Mouse (Mus musculus) erythroid progenitor cell, adult 5-6 weeks (primary cell): ENCODE results near the gene Rnf113a2. TPM values are rescaled to one million over a fixed set of nuclear protein-coding genes. Genes with fewer than 3 reads are reported as not detected.
A peak's percentile ranks its signal among the peaks of the same experiment; 100 is the strongest.

Source experiments
- ATAC-seq: replicated peaks from 2 replicates; pipeline ENCODE4 v1.8.0; 2016; ENCODE audit warnings: moderate number of reproducible peaks, mild to moderate bottlenecking, moderate TSS enrichment, inconsistent platforms; ENCODE audit not compliant: poor library complexity, low FRiP score, severe bottlenecking
- total RNA-seq, 2 experiments: library from RNA; stranded (forward) in 1 of 2; stranded (reverse) in 1 of 2; fragments of 150-400 nt in 1 of 2; fragments of 186-747, 209-891 nt in 1 of 2; gene quantifications; 2 replicates each; pipeline versions ENCODE4 v1.2.3 to v1.2.4; 2015 to 2017; ENCODE audit warnings: low replicate concordance in 2 of 2

Gene Rnf113a2
- 29.8 and 29.9 TPM in 2 replicates for total RNA-seq (2015; ENCODE audit: low replicate concordance)
- 14.8 and 15.8 TPM in 2 replicates for total RNA-seq (2017; ENCODE audit: low replicate concordance)

DNA sequence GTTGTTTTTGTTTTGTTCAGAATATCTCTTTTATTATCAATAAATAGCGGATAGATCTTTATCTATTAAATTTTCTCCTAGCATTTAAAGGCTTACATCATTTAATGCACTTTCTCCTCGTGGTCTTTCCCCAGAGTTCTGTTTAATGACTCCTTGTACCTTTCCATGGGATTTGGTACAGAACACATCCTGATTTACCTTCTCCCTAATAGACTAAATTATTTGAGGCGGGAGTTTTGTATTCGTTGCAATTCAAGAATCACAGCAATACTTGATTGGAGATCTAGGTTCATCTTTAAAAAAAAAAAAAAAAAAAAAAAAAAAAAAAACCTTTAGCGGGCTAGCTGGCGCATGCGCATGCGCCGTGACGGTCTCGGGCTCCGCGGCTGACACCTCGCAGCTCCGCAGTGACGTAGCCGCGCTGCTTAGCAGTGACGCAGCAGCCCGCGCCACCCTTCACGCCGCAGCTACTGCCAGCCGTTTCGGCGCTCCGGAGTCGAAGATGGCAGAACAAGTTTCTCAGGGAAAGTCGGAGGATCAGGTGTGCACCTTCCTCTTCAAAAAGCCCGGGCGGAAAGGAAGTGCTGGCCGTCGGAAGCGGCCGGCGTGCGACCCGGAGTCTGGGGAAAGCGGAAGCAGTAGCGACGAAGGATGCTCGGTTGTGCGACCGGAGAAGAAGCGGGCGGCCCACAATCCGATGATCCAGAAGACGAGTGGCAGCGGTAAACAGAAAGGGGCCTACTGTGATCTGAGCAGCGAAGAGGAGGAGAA lies at the start of gene Rnf113a2:
TSS of gene Rnf113a2 (plus strand) at position 363 of the 771 bp plus-strand sequence.
- ATAC-seq, result peak; percentile 99

DNA sequence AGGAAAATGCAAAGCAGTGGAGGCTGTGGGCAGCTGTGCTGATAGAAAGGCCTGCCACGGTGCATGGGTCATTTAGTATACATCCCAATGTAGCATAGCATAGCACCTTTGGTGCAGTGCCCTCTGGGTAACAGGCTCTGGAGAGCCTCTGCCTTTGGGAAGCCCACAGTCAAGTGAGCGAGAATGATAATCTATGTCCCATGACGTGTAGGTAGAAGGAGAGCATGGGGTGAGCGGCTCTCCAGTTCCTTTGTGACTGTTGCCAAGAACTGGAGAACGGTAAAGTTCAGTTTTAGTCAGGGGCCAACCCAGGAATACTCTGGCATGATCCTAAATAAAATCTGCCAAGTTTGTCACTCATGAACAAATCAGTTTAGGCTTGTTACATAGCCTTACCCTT lies 45.3 kb upstream of the Rnf113a2 start:
- ATAC-seq, result no peak

DNA sequence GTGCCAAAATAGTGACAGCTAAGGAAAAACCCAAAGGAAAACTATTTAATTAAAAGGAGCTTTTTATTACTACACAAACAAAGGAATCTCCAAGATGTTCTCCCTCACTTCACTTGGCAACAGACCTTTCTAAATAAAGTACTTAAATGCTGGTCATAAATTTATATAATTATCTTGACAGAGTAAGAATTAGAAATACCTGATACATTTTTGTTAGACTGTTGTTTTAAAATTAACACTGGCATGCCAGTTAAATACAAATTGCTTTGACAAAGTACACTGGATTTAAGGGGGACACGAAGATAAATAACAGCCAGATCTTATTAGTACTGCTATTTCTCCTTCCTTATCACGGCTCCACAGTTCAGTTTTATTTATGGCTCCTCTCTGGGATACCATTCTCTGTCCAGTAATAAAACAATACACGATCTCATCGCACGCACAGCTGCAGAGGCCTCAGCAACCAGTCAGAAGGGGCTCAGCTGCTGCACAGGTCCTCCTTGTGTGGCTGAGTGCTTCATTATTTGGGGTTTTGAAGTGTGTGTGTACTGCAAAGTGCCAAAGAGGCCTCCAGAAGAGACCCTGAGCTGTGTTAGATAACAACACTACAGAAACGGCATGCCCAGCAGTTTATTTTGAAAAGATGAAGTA lies 43.0 kb upstream of the Rnf113a2 start:
- no peak for ATAC-seq

DNA sequence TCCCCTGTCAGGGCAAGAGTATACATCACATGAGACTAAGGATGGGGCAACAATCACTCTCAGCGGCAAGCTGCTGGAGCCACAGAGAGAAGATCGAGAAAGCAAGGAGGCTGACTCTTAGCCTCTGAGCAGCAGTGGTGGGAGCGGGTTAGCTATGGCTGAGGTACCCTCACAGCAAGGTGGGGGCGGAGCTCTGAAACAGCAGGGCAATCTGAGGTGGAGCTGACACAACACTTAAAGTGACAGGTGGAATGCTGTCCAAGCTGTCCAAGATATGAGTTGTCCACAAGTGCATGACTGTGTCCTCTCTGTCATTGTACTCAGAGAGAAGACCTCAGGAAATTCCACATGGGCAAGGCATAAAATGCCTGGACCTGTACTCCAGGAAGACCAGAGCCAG lies 34.6 kb upstream of the Rnf113a2 start:
- no peak for ATAC-seq

DNA sequence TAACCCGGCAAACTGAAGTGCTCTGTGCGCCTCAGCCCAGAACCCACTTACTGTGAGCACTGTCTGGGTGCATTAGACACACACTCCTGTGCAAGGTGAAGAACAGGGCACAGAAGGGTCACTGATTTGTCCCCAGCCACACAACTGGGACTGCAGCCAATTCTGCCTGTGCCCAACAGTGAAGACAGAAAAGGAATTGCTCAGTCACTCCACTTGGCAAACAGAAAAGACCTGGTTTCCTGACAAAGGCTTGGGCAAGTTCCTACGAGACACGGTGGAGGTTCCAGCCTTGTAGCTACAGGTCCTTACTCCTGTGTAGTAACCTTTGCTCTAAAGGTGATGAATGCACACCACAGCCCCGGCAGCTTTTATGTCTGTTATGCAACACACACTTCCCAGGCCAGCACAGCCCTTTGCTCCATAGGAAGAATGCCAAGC lies 32.3 kb upstream of the Rnf113a2 start:
- no peak for ATAC-seq

DNA sequence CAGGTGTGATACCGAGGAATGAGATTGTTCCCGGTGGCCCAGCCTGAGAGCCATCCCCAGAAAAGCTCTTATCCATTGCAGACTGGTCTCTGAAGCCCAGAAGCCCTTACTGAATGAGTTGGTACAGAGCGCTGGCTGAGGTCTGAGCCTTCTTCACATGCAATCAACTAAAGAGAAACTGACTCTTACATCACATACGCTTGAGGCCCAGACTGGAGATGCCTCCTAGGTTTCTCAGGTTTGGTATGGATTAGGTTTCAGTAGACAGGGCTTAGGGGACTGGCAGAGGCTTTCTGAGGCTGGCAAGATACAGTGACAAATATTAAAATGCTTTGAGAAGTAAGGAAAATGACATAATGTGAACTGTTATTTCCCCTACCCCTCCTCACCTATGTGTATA lies 31.6 kb upstream of the Rnf113a2 start:
- no peak for ATAC-seq

DNA sequence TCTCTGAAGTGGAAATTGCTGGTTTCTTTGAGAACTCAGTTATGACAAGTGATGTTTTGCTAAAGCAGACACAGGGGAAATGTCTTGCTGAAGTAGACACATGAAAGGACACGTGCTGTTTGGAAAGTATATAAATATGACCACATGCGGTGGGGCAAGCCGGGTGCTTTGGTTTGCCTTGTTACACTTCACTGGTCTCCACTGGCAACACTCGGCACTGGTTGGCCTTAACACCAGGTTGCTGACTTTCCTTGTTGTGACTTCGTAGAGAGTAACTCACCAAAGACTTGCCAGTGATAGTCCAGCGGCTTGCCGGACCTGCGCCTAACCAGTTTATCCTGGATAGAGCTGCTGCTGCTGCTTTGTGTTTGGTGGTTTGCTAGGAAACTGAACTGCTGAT lies 28.9 kb upstream of the Rnf113a2 start:
- ATAC-seq, result no peak

DNA sequence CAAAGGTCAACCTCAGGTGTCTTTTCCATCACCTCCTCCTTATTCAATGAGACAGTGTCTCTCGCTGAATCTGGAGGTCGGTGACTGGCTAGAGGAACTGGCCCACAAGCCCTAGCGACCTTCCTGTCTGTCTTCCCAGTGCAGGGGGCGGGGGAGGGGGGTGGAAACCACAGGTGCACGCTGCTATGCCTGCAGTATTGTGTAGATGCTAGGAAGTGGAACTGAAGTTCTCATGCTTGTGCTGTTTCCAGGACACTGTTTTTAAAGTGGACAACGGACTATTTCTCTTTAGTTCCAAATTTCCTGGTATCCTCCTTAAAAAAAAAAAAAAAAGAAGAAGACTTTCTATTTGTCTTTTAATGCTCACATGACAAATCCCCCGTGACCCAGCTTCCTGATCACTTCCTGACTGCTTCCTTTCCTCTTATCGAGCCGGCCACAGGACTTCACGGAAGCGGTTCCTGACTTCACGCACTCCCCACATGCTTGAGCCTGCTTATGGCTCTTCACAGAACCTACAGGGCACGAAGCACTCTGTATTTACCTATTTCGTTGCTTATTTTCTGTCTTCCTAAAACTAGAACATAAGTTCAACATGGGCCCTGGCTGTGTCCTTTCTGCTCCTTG lies 28.1 kb upstream of the Rnf113a2 start:
- ATAC-seq, result no peak

DNA sequence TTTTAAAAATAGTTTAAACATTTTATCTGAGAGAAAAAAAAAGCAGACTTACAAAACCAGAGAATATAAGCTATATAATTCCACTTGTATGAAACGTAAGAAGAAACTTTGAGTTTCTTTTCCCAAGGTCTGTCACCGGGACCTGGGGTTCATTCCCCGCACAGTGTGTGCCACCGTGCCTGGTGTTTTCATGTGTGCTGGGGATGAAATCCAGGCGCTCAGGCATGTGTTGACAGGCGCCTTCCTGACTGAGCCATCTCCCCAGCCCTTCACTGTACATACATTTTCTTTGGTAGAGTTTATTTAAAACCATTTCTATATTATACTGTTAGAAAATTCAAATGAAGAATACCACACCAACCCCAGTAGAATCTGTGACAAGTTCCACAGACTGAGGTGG lies 26.7 kb upstream of the Rnf113a2 start:
- no peak for ATAC-seq

DNA sequence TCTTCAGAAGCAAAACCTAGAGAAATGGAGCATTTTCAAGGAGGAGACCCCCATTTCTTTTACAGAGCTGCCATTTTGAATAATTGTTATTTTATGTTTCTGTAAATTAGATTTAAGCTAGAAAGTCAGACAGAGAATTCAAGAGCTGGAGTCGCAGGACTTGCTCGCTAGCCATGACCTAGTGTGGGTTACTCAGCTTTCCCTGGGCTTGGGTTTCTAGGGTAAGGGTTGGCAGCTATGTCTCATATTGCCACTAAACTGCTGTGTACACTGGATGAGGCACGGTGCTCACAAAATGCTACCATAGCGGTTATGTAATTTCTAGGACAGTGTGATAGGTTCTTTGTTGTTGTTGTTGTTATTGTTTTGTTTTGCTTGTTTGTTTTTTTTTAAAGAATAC lies 24.3 kb upstream of the Rnf113a2 start:
- ATAC-seq, result no peak

DNA sequence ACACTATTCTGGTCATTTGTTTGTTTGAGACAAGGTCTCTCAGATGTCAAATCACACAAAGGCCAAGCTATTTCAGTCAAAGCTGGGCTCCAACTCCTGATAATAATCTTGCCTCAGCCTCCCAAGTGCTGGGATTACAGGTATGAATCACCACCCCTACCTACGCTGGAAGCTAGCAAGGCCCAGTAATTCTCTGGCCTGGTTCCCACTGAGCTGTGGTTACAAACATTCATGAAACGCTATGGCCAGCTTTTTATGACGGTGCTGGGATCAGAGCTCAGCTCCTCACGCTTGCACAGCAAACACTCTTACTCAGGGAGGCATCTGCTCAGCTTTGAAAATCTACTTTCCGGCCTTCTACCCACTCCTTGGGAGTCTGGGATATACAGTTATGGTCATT lies 23.1 kb upstream of the Rnf113a2 start:
- no peak for ATAC-seq

DNA sequence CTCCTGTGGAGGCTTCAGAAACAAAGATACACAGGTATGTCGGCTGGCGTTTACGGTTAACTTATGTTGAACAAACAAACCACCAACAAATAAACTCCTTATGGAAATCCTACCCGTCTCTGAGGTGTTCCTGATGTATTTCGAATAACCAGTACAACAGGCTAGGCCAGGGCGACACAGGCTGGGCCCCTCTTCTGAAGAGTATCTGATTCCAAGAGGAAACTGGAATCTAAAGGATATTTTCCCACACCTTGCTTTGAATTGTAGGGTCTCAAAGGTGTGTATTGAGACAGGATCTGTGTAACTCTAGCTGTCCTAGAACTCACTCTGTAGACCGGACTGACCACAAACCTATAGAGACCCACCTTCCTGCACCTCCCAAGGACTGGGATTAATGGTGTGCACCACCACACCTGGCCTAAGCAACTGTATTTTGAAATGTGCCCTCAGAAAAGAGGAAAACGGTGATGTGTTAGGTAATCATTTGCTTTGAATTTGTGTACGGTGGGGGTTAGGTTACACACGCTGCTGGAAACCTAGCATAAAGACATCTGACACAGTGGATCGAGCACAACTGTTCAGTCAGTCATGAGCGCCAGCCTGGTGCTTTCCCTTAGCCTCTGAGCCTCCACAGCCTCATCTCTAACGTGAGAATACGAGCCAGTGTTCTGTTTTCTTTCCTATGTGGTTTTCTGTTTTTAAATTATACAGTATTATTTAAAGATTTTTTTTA lies 19.9 kb upstream of the Rnf113a2 start:
- no peak for ATAC-seq

DNA sequence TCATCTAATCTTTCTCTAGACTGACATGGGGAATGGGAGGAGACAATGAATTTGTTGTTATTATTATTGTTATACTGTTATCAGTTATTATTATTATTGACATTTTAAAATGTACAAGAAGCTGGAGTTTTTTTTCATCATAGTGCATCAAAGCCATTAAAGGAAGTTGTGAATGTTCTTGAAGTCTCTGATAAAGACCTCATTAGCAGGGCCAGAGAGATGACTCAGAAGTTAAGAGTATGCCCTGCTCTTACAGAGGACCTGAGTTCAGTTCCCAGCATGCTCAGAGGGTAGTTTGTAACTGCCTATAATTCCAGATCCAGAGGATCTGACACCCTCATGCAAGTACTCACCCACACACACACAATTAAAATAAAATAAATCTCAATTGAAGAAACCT lies 19.3 kb upstream of the Rnf113a2 start:
- ATAC-seq, result no peak

DNA sequence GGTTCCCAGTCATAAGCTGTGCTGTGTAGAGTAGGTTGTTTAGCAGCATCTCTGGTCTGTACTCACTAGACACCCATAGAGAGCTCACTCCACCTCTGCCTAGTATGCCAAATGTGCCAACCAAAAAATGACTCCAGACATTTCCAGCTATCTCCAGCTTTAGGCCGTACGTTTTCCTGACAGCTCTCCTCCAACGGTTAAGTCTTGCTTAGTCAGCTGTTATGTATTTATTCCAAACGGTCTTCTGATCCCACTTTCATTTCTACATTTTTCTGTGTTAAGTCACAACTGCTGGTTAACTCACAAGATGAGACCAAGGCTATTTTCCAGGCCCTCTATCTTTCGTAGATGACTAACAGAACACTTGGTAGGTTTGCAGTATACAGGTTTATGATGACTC lies 18.4 kb upstream of the Rnf113a2 start:
- ATAC-seq, result no peak

DNA sequence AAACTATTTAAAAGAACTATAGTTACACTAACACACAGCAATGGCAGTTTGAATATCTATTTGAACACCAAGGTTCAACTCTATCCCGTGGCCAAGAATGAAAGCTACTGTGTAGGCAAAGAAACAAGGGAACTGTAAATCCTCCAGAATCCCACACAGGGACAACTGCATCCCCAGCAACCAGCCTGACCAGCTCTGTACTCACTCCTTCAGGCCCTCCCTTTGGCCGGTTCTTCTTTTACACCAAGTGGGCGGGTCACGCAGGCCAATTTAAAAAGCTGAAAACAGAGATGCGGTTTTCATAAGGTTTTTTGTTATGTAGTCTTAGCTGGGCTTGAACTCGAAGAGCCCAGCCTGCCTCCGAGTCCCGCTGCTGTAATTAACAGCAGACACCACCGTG lies 17.9 kb upstream of the Rnf113a2 start:
- ATAC-seq, result no peak

DNA sequence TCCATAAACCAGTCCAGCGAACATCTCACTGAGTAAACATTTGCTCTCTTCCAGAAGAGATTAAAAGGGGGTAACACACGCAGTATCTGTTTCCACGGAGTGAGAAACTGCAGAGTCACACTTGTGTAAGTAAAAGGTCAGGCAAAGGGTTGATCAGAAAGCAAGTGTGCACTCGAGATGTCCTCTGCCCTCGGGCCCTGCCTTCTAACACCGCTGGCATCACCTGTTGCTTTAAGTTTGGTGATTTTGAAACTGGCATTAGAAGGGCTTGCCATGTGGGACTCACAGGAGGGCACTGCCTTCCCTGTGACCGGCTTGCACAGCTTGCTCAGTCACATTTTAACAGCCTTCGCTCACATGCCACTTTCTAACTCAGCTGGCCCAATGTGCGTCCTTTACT lies 17.3 kb upstream of the Rnf113a2 start:
- ATAC-seq, result no peak

DNA sequence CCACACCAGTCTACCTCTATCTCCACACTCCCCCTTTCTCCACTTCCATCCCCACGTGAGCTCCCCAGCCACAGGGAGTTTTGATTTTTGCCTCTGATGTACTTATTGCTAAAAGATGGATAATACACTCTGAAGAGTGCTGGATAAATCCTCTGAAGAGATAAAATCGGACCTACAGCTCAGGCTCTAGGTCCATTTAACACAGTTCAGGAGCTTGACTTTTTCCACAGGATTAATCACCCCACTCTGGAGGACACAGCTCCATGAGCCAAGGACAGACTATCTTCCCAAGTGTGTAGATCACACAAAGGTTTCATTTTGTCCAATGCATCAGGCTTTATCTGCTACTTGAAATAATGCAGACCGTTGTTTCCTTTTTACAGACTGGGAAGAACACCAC lies 16.9 kb upstream of the Rnf113a2 start:
- ATAC-seq, result no peak

DNA sequence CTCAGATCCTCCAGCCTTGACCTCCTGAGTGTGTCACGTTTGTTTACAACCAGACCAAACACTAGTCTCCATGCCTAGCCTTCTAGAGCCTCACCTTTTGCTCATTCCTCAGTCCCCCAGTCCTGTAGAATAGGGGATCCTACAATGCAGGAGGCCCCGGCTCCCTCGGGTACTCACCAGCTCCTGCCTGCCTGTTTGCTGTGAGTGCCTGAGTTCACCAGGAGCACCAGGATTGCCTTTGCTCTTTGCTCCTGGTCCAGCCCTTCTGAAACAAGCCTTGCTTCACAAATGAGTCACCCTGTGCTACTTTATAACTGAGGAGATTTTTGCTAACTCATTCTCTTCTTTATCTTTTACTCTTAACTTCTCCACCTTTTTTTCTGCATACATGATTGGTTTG lies 16.3 kb upstream of the Rnf113a2 start:
- ATAC-seq, result no peak

DNA sequence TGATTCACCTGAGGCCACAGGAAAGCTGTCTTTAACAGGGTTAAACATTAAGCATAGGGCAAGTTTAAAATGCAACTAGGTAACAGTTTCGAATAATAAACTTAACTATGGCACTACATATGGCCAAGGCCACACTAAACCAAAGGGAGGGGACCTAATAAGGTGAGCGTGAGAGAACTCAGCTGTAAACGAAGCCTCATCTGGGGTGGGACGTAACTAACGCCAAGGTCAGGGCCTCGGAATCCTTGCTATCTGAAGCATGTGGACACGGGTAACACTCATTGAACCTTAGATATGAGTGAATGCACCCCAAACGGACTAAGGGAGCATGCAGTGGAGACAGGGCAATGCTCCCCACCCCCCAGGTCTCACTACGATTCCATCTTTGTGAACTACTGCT lies 14.1 kb upstream of the Rnf113a2 start:
- ATAC-seq, result no peak

DNA sequence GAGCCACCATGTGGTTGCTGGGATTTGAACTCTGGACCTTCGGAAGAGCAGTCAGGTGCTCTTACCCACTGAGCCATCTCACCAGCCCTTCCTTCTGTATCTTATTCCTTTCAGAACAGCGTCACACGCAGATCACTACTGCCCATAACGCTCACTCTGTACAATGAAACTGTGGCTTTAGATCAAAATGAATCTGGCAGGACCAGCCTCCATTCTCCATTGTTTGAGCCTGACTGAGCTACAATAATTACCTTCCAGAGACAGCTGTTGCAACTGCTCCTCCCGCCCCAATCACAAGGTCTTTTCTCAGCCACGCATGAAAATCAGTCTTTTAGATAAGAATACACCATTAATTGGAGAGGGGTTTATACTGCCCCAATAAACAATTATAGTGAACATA lies 12.5 kb upstream of the Rnf113a2 start:
- ATAC-seq, result no peak
